ENCODE assay signal across 8 mouse cellular contexts in genomic region chr8:90828181-90828986, GRCm38 (mm10). TPM values are rescaled to one million over a fixed set of nuclear protein-coding genes. Genes with fewer than 3 reads are reported as not detected.
DNase-seq lines count a peak whose midpoint lies in the region; ATAC-seq lines count a peak whose summit lies in the region.

Gene Chd9 (plus strand): TSS chr8:90828352.

- peak within 1 kb of the TSS; percentile 80 for H3K4me2 ChIP-seq in heart, embryonic 14.5 days (ENCODE audit: low read length)
- H3K4me2 ChIP-seq in liver, embryonic 13.5 days: peak within 1 kb of the TSS; percentile 77
- H3K4me2 ChIP-seq in stomach, embryonic 16.5 days (ENCODE audit: low read depth, low read length): peak within 1 kb of the TSS; percentile 87

- H3K36me3 ChIP-seq in heart, embryonic 14.5 days (ENCODE audit: control insufficient read depth, insufficient read depth, low read length): no peaks in the 10 kb centered on the region
- H3K36me3 ChIP-seq in liver, embryonic 13.5 days: no peaks in the 10 kb centered on the region
- H3K36me3 ChIP-seq in stomach, embryonic 16.5 days (ENCODE audit: control insufficient read depth, insufficient read depth, low read length): no peaks in the 10 kb centered on the region

- H3K27ac ChIP-seq in brown adipose tissue, adult 24 weeks (replicated peaks; ENCODE audit: low read depth, low read length): peak within 1 kb of the TSS; percentile 90
- no peak within 1 kb of the TSS for H3K27ac ChIP-seq in heart, embryonic 14.5 days (replicated peaks in 1 of 2; ENCODE audit: control insufficient read depth in 1 of 2, insufficient read depth in 1 of 2, low read depth in 2 of 2, low read length in 2 of 2)
- no peak within 1 kb of the TSS for H3K27ac ChIP-seq in liver, embryonic 13.5 days
- H3K27ac ChIP-seq in stomach, embryonic 16.5 days (ENCODE audit: low read length): peak within 1 kb of the TSS; percentile 87

- peak within 1 kb of the TSS; percentile 78 for H3K9ac ChIP-seq in heart, embryonic 14.5 days (ENCODE audit: low read length)
- peak within 1 kb of the TSS; percentile 66 for H3K9ac ChIP-seq in liver, embryonic 13.5 days
- H3K9ac ChIP-seq in stomach, embryonic 16.5 days (ENCODE audit: low read length): peak within 1 kb of the TSS; percentile 83

- H3K9me3 ChIP-seq in heart, embryonic 14.5 days (ENCODE audit: control insufficient read depth, low read length): no peaks in the 10 kb centered on the region
- no peaks in the 10 kb centered on the region for H3K9me3 ChIP-seq in liver, embryonic 13.5 days (replicated peaks)
- H3K9me3 ChIP-seq in stomach, embryonic 16.5 days (replicated peaks; ENCODE audit: control insufficient read depth, low read length): no peaks in the 10 kb centered on the region

- ATAC-seq in heart, embryonic 14.5 days (ENCODE audit: insufficient number of reproducible peaks, insufficient read depth, low FRiP score, low read depth): peak; percentile 88
- peak; percentile 87 for ATAC-seq in liver, embryonic 13.5 days (ENCODE audit: low read depth)
- peak; percentile 92 for ATAC-seq in stomach, embryonic 16.5 days (ENCODE audit: insufficient read depth, low FRiP score)

- H3K27me3 ChIP-seq in heart, embryonic 14.5 days (ENCODE audit: control insufficient read depth, insufficient read depth, low read length): no peaks in the 10 kb centered on the region
- H3K27me3 ChIP-seq in liver, embryonic 13.5 days: no peaks in the 10 kb centered on the region
- H3K27me3 ChIP-seq in stomach, embryonic 16.5 days (ENCODE audit: control insufficient read depth, insufficient read depth, low read length): no peaks in the 10 kb centered on the region

- H3K4me3 ChIP-seq in brown adipose tissue, adult 24 weeks (ENCODE audit: insufficient read depth, low read depth, low read length): peak within 1 kb of the TSS; percentile 80
- H3K4me3 ChIP-seq in heart, embryonic 14.5 days (ENCODE audit: control insufficient read depth in 1 of 2, insufficient read depth in 1 of 2, low read depth in 1 of 2, low read length in 2 of 2): peak within 1 kb of the TSS; percentile 52 to 64
- peak within 1 kb of the TSS; percentile 53 for H3K4me3 ChIP-seq in liver, embryonic 13.5 days (replicated peaks)
- H3K4me3 ChIP-seq in stomach, embryonic 16.5 days (replicated peaks; ENCODE audit: low read length): peak within 1 kb of the TSS; percentile 60

- 2% methylated on average over 38 of the region's 39 CpGs for WGBS in heart, embryonic 14.5 days
- WGBS in liver, embryonic 13.5 days (ENCODE audit: insufficient replicate concordance): 8% methylated on average over 39 of the region's 39 CpGs
- WGBS in stomach, embryonic 16.5 days: 2% methylated on average over 39 of the region's 39 CpGs

- H3K4me1 ChIP-seq in brown adipose tissue, adult 24 weeks (ENCODE audit: control insufficient read depth, insufficient read depth, insufficient read length, low read length): peaks cover 15% of the 10 kb centered on the region
- H3K4me1 ChIP-seq in heart, embryonic 14.5 days (ENCODE audit: control insufficient read depth in 2 of 2, insufficient read depth in 2 of 2, low read length in 2 of 2): peaks cover 2 to 6% of the 10 kb centered on the region in 2 experiments; a peak in 1 of 4 replicates
- H3K4me1 ChIP-seq in liver, embryonic 13.5 days (replicated peaks): peaks cover 23% of the 10 kb centered on the region
- H3K4me1 ChIP-seq in stomach, embryonic 16.5 days (ENCODE audit: control insufficient read depth, insufficient read depth, low read length): peaks cover 14% of the 10 kb centered on the region

- DNase-seq in CD4-positive, CD25-positive, alpha-beta regulatory T cell, adult 2 months (ENCODE audit: low read depth, low spot score): peak; percentile 95
- peak; percentile 73 for DNase-seq in fibroblast of lung, adult 2 months (ENCODE audit: low read depth)
- peak; percentile 95 for DNase-seq in kidney, postnatal 14 days
- DNase-seq in liver, embryonic 13.5 days: peak; percentile 81
- DNase-seq in neural tube, embryonic 10.5 days (ENCODE audit: extremely low spot score, low spot score): peak; percentile 98

RNA-seq across cellular contexts. Expression of gene Chd9, which starts in this region (rescaled TPM):
- 33.4 and 36.3 TPM in 2 replicates for polyA plus RNA-seq in brown adipose tissue, adult 24 weeks (2012; ENCODE audit: insufficient read depth, insufficient read length, missing spikeins)
- polyA plus RNA-seq in heart, embryonic 14.5 days (2014; fragmentation: Nextera tagmentation; extraction: Ambion mirVana): 57.0 and 62.4 TPM in 2 replicates
- 10.8 and 11.9 TPM in 2 replicates for polyA plus RNA-seq in liver, embryonic 13.5 days (2015; fragmentation: Nextera tagmentation; extraction: Ambion mirVana)
- 239 and 288 TPM in 2 replicates for polyA plus RNA-seq in stomach, embryonic 16.5 days (2015; fragmentation: Nextera tagmentation; extraction: Ambion mirVana)

Comparison
In these comparisons a context has a peak if more than half of its experiments do, and no peak if none do; other contexts are left out.
1. H3K27ac ChIP-seq: peak in brown adipose tissue, adult 24 weeks (single experiment) and stomach, embryonic 16.5 days (single experiment); none in heart, embryonic 14.5 days (0 of 2) and liver, embryonic 13.5 days (single experiment).
2. Peak in every context shown above with its lines, with median percentiles within 50 percentile points of each other: DNase-seq, H3K4me3 ChIP-seq, ATAC-seq, H3K4me2 ChIP-seq and H3K9ac ChIP-seq.